Mouse (Mus musculus) heart, postnatal 25 days (tissue): ENCODE measurements around the gene Hist1h2an. TPM values are rescaled to one million over a fixed set of nuclear protein-coding genes. Genes with fewer than 3 reads are reported as not detected.
"Not testable (repeated sequence)": the region's sequence is repeated elsewhere in the genome, so short reads cannot be mapped to it uniquely, and the experiment has no call there.

Source experiments
- DNase-seq: peaks from one replicate; pipeline ENCODE4 v3.0.0; 2022; ENCODE audit warnings: low spot score
- intact Hi-C: fragments of 180-260 bp; cut with DNase I; formaldehyde crosslinking; loops from one replicate; pipeline ENCODE4 v1.15.1; 2025
- total RNA-seq, 2 experiments: library from RNA; stranded (reverse); gene quantifications; 2 replicates each; pipeline ENCODE4 v1.2.3; 2021

Gene Hist1h2an
- total RNA-seq, result under 1 TPM; 0.84 to 0.94 TPM

GRCm38 (mm10) chr13:21786899-21787629 lies at the start of gene Hist1h2an, which contains the start of gene Hist1h2bp:
TSS of gene Hist1h2an (minus strand) at chr13:21787218.
TSS of gene Hist1h2bp (plus strand) at chr13:21787461.
- DNase-seq, result peak; percentile 81
- intact Hi-C loops, result not testable (repeated sequence)

- not testable (repeated sequence) for DNase-seq
- intact Hi-C loops, result loop anchor here (10.0 kb wide), 1 partner anchor 119 kb away; the partner anchor contains the start of genes Hist1h2ai, Hist1h2bl and Hist1h3h
These were observed 46.4 kb upstream of the Hist1h2an start, which contains the start of the genes Hist1h2ap and Hist1h2br for GRCm38 (mm10) chr13:21833461-21833860. TSS of gene Hist1h2ap (minus strand) at chr13:21833507. TSS of gene Hist1h2br (plus strand) at chr13:21833743.

- intact Hi-C loops, result loop anchor here (10.0 kb wide), 1 partner anchor 117 kb away; the partner anchor contains the start of genes Hist1h2ai, Hist1h2bl and Hist1h3h
- not testable (repeated sequence) for DNase-seq
These were observed 44.7 kb upstream of the Hist1h2an start, which contains the start of gene Hist1h4n for GRCm38 (mm10) chr13:21831418-21832394. TSS of gene Hist1h4n (minus strand) at chr13:21832196.

GRCm38 (mm10) chr13:21830344-21830743 lies 43.3 kb upstream of the Hist1h2an start:
- intact Hi-C loops, result loop anchor here (10.0 kb wide), 1 partner anchor 116 kb away; the partner anchor contains the start of genes Hist1h2ai, Hist1h2bl and Hist1h3h
- no peak for DNase-seq

- intact Hi-C loops, result loop anchor here (10.0 kb wide), 2 partner anchors 216 to 1856 kb away; partner anchors contain the start of genes Hist1h2ac, Hist1h2ag, Hist1h2bc and Hist1h2bj
- DNase-seq, result no peak
These were observed 41.5 kb upstream of the Hist1h2an start for GRCm38 (mm10) chr13:21828511-21828910.

- not testable (repeated sequence) for DNase-seq
- intact Hi-C loops, result loop anchor here (10.0 kb wide), 2 partner anchors 225 to 1865 kb away; partner anchors contain the start of genes Hist1h2ac, Hist1h2ag, Hist1h2bc and Hist1h2bj
These were observed 33.3 kb upstream of the Hist1h2an start for GRCm38 (mm10) chr13:21820082-21820890.

GRCm38 (mm10) chr13:21812092-21812491 lies 25.1 kb upstream of the Hist1h2an start:
- intact Hi-C loops, DNase-seq: not testable (repeated sequence)

GRCm38 (mm10) chr13:21811539-21811938 lies 24.5 kb upstream of the Hist1h2an start, which contains the start of gene Hist1h4m:
TSS of gene Hist1h4m (plus strand) at chr13:21811746.
- intact Hi-C loops, result not testable (repeated sequence)
- peak; percentile 16 for DNase-seq

GRCm38 (mm10) chr13:21811074-21811473 lies 24.1 kb upstream of the Hist1h2an start:
- DNase-seq, intact Hi-C loops: not testable (repeated sequence)

- intact Hi-C loops, DNase-seq: not testable (repeated sequence)
These were observed 23.1 kb upstream of the Hist1h2an start, which contains the start of the genes Hist1h2bq and Hist1h2ao for GRCm38 (mm10) chr13:21810073-21810472. TSS of gene Hist1h2bq (minus strand) at chr13:21810197. TSS of gene Hist1h2ao (plus strand) at chr13:21810465.

- intact Hi-C loops, result not testable (repeated sequence)
These were observed 16.0 kb upstream of the Hist1h2an start for GRCm38 (mm10) chr13:21803058-21803457.

GRCm38 (mm10) chr13:21797163-21797562 lies 10.1 kb upstream of the Hist1h2an start:
- intact Hi-C loops, DNase-seq: not testable (repeated sequence)

More at GRCm38 (mm10) chr13:21803058-21803457, 16.0 kb upstream of the Hist1h2an start:
- not testable (repeated sequence) for DNase-seq

GRCm38 (mm10) chr13:21795584-21795983 lies 8.6 kb upstream of the Hist1h2an start:
- DNase-seq, result no peak
- intact Hi-C loops, result no loop called here

- intact Hi-C loops, result no loop called here
- no peak for DNase-seq
These were observed 3.7 kb upstream of the Hist1h2an start for GRCm38 (mm10) chr13:21790601-21791283.

- intact Hi-C loops, result no loop called here
These were observed 2.9 kb upstream of the Hist1h2an start for GRCm38 (mm10) chr13:21789925-21790324.

GRCm38 (mm10) chr13:21787760-21788593 lies 959 bp upstream of the Hist1h2an start:
- no peak for DNase-seq
- intact Hi-C loops, result no loop called here

More at GRCm38 (mm10) chr13:21789925-21790324, 2.9 kb upstream of the Hist1h2an start:
- no peak for DNase-seq
